Mouse (Mus musculus): ENCODE data around the gene Kif18b. TPM values are rescaled to one million over a fixed set of nuclear protein-coding genes. Genes with fewer than 3 reads are reported as not detected.

The Kif18b gene
- polyA plus RNA-seq, 1 experiment from 2014 or later, result 4.7 TPM

DNA sequence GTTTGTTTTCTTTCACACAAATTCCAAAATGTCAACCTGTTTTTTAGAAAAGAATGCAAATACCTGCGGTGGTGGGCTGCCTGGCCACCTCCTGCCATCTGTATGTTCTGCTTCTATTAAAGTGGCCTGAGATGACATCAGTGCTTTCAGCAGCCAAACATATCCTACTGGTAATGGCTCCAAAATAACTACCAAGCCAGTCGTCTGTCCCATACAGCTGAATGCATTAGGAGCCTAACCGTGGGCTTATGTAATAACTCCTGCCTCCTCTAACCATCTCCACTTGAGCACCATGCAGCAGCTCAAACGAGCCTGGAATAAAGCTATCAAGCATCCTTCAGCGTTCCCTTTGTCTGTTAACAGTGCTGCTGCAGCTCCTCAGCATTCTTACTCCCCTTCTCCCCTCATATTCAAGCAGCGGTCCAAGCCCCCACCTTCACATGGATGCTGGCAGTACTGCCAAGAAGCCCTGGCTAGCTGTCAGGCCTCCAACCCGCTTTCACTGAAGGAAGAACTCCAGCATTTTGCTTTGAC is 50.1 kb downstream of the Kif18b start:
- H3K9ac ChIP-seq (ENCODE audit: low read length), result no peak overlapping the region
- no peak overlapping the region for H3K4me3 ChIP-seq (ENCODE audit: control insufficient read depth in 1 of 2, insufficient read depth in 1 of 2, low read depth in 1 of 2, low read length in 2 of 2)
- ATAC-seq (ENCODE audit: insufficient number of reproducible peaks, insufficient read depth, low FRiP score, low read depth), result no peak
- no peaks in the 10 kb centered on the region for H3K27me3 ChIP-seq (ENCODE audit: control insufficient read depth, insufficient read depth, low read length)
- H3K36me3 ChIP-seq (ENCODE audit: control insufficient read depth, insufficient read depth, low read length), result peaks cover 61% of the 10 kb centered on the region
- 79% methylated on average over 7 of the region's 7 CpGs for WGBS
- peaks cover 0 to 7% of the 10 kb centered on the region in 2 experiments; a peak in 2 of 4 replicates for H3K4me1 ChIP-seq (ENCODE audit: control insufficient read depth in 2 of 2, insufficient read depth in 2 of 2, low read length in 2 of 2)
- no peaks in the 10 kb centered on the region for H3K9me3 ChIP-seq (ENCODE audit: control insufficient read depth, low read length)
- H3K4me2 ChIP-seq (ENCODE audit: low read length), result no peak overlapping the region
- H3K27ac ChIP-seq (replicated peaks in 1 of 2; ENCODE audit: control insufficient read depth in 1 of 2, insufficient read depth in 1 of 2, low read depth in 2 of 2, low read length in 2 of 2), result no peak overlapping the region

- no peak overlapping the region for H3K9ac ChIP-seq (ENCODE audit: low read length)
- H3K27me3 ChIP-seq (ENCODE audit: control insufficient read depth, insufficient read depth, low read length), result no peaks in the 10 kb centered on the region
- H3K27ac ChIP-seq (replicated peaks in 1 of 2; ENCODE audit: control insufficient read depth in 1 of 2, insufficient read depth in 1 of 2, low read depth in 2 of 2, low read length in 2 of 2), result no peak overlapping the region
- ATAC-seq (ENCODE audit: insufficient number of reproducible peaks, insufficient read depth, low FRiP score, low read depth), result no peak
- H3K36me3 ChIP-seq (ENCODE audit: control insufficient read depth, insufficient read depth, low read length), result peaks cover 94% of the 10 kb centered on the region
- H3K4me2 ChIP-seq (ENCODE audit: low read length), result no peak overlapping the region
- H3K4me3 ChIP-seq (ENCODE audit: control insufficient read depth in 1 of 2, insufficient read depth in 1 of 2, low read depth in 1 of 2, low read length in 2 of 2), result no peak overlapping the region
- WGBS, result 33% methylated on average over 4 of the region's 4 CpGs
- H3K9me3 ChIP-seq (ENCODE audit: control insufficient read depth, low read length), result no peaks in the 10 kb centered on the region
- H3K4me1 ChIP-seq (ENCODE audit: control insufficient read depth in 2 of 2, insufficient read depth in 2 of 2, low read length in 2 of 2), result peaks cover 4% of the 10 kb centered on the region in 2 experiments; a peak in 3 of 4 replicates
Measured at GRCm38 (mm10) chr11:102864272-102864671, 60.7 kb downstream of the Kif18b start.

- Histone ChIP-seq H3K4me1 (ENCODE audit: control insufficient read depth in 2 of 2, insufficient read depth in 2 of 2, low read length in 2 of 2) (no peaks in the 10 kb centered on the region), H3K27ac (replicated peaks in 1 of 2; ENCODE audit: control insufficient read depth in 1 of 2, insufficient read depth in 1 of 2, low read depth in 2 of 2, low read length in 2 of 2) (no peak overlapping the region), H3K36me3 (ENCODE audit: control insufficient read depth, insufficient read depth, low read length) (peaks cover 88% of the 10 kb centered on the region), H3K4me2 (ENCODE audit: low read length) (no peak overlapping the region), H3K9ac (ENCODE audit: low read length) (no peak overlapping the region), H3K9me3 (ENCODE audit: control insufficient read depth, low read length) (no peaks in the 10 kb centered on the region), H3K27me3 (ENCODE audit: control insufficient read depth, insufficient read depth, low read length) (no peaks in the 10 kb centered on the region), H3K4me3 (ENCODE audit: control insufficient read depth in 1 of 2, insufficient read depth in 1 of 2, low read depth in 1 of 2, low read length in 2 of 2) (no peak overlapping the region)
- 87% methylated on average over 8 of the region's 8 CpGs for WGBS
- ATAC-seq (ENCODE audit: insufficient number of reproducible peaks, insufficient read depth, low FRiP score, low read depth), result no peak
Measured at GRCm38 (mm10) chr11:102859933-102860332, 65.0 kb downstream of the Kif18b start.

- no peak overlapping the region for H3K4me2 ChIP-seq (ENCODE audit: low read length)
- no peak overlapping the region for H3K9ac ChIP-seq (ENCODE audit: low read length)
- H3K4me1 ChIP-seq (ENCODE audit: control insufficient read depth in 2 of 2, insufficient read depth in 2 of 2, low read length in 2 of 2), result no peaks in the 10 kb centered on the region
- no peak overlapping the region for H3K4me3 ChIP-seq (ENCODE audit: control insufficient read depth in 1 of 2, insufficient read depth in 1 of 2, low read depth in 1 of 2, low read length in 2 of 2)
- no peak overlapping the region for H3K27ac ChIP-seq (replicated peaks in 1 of 2; ENCODE audit: control insufficient read depth in 1 of 2, insufficient read depth in 1 of 2, low read depth in 2 of 2, low read length in 2 of 2)
- H3K27me3 ChIP-seq (ENCODE audit: control insufficient read depth, insufficient read depth, low read length), result no peaks in the 10 kb centered on the region
- WGBS, result 93% methylated on average over 11 of the region's 11 CpGs
- H3K9me3 ChIP-seq (ENCODE audit: control insufficient read depth, low read length), result no peaks in the 10 kb centered on the region
- H3K36me3 ChIP-seq (ENCODE audit: control insufficient read depth, insufficient read depth, low read length), result peaks cover 89% of the 10 kb centered on the region
- ATAC-seq (ENCODE audit: insufficient number of reproducible peaks, insufficient read depth, low FRiP score, low read depth), result no peak
Measured at GRCm38 (mm10) chr11:102858951-102859350, 66.0 kb downstream of the Kif18b start.

DNA sequence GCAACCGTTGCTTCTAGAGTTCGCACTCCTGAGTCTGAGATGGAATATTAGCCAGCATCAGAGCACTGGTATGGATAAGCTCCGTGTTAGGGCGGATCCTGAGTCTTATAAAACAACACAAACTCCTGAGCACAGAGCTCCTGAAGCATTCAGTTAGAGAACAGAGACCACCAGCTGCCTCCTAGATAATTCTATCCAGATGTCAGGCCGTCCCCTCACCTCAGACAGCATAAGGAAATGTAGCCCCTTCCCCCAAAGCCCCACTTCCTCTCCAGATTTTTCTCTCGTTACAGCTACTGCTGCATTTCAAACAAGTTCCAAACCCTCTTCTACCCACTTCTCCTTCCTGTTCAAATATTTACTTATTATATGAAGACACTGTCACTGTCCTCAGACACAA is 69.0 kb downstream of the Kif18b start:
- no peaks in the 10 kb centered on the region for H3K9me3 ChIP-seq (ENCODE audit: control insufficient read depth, low read length)
- no peak overlapping the region for H3K4me3 ChIP-seq (ENCODE audit: control insufficient read depth in 1 of 2, insufficient read depth in 1 of 2, low read depth in 1 of 2, low read length in 2 of 2)
- H3K36me3 ChIP-seq (ENCODE audit: control insufficient read depth, insufficient read depth, low read length), result peaks cover 90% of the 10 kb centered on the region
- no peak overlapping the region for H3K27ac ChIP-seq (replicated peaks in 1 of 2; ENCODE audit: control insufficient read depth in 1 of 2, insufficient read depth in 1 of 2, low read depth in 2 of 2, low read length in 2 of 2)
- H3K4me1 ChIP-seq (ENCODE audit: control insufficient read depth in 2 of 2, insufficient read depth in 2 of 2, low read length in 2 of 2), result no peaks in the 10 kb centered on the region
- no peak for ATAC-seq (ENCODE audit: insufficient number of reproducible peaks, insufficient read depth, low FRiP score, low read depth)
- no peak overlapping the region for H3K4me2 ChIP-seq (ENCODE audit: low read length)
- WGBS, result 88% methylated on average over 6 of the region's 6 CpGs
- H3K9ac ChIP-seq (ENCODE audit: low read length), result no peak overlapping the region
- no peaks in the 10 kb centered on the region for H3K27me3 ChIP-seq (ENCODE audit: control insufficient read depth, insufficient read depth, low read length)

Other genes with a start within 250 kb of the Kif18b start
- gene Ccdc43, start 227.3 kb downstream of the Kif18b start, polyA plus RNA-seq (2014; fragmentation: Nextera tagmentation; extraction: Ambion mirVana), result 31.9 and 36.1 TPM in 2 replicates
- 5.9 and 7.3 TPM in 2 replicates for gene Adam11, start 163.7 kb downstream of the Kif18b start, polyA plus RNA-seq (2014; fragmentation: Nextera tagmentation; extraction: Ambion mirVana)
- 53.8 and 54.9 TPM in 2 replicates for gene Gjc1, start 105.4 kb downstream of the Kif18b start, polyA plus RNA-seq (2014; fragmentation: Nextera tagmentation; extraction: Ambion mirVana)
- gene Higd1b, start 89.3 kb downstream of the Kif18b start, polyA plus RNA-seq (2014; fragmentation: Nextera tagmentation; extraction: Ambion mirVana), result 0.61 and 0.67 TPM in 2 replicates
- gene Eftud2, start 44.1 kb downstream of the Kif18b start, polyA plus RNA-seq (2014; fragmentation: Nextera tagmentation; extraction: Ambion mirVana), result 100 and 103 TPM in 2 replicates
- 0.70 and 0.71 TPM in 2 replicates for gene Ccdc103, start 43.9 kb downstream of the Kif18b start, polyA plus RNA-seq (2014; fragmentation: Nextera tagmentation; extraction: Ambion mirVana)
- not detected in 2 replicates for gene Fam187a, start 40.0 kb downstream of the Kif18b start, polyA plus RNA-seq (2014; fragmentation: Nextera tagmentation; extraction: Ambion mirVana)
- gene Gfap, start 24.2 kb downstream of the Kif18b start, polyA plus RNA-seq (2014; fragmentation: Nextera tagmentation; extraction: Ambion mirVana), result 0.15 TPM in 1 of 2 replicates, not detected in the other
- 0.71 and 1.5 TPM in 2 replicates for gene C1ql1, start 21.6 kb upstream of the Kif18b start, polyA plus RNA-seq (2014; fragmentation: Nextera tagmentation; extraction: Ambion mirVana)
- gene Nmt1, start 103.1 kb upstream of the Kif18b start, polyA plus RNA-seq (2014; fragmentation: Nextera tagmentation; extraction: Ambion mirVana), result 47.8 and 51.7 TPM in 2 replicates
- 93.8 and 99.4 TPM in 2 replicates for gene Dcakd, start 103.2 kb upstream of the Kif18b start, polyA plus RNA-seq (2014; fragmentation: Nextera tagmentation; extraction: Ambion mirVana)
- 6.9 and 7.4 TPM in 2 replicates for gene Plcd3, start 176.5 kb upstream of the Kif18b start, polyA plus RNA-seq (2014; fragmentation: Nextera tagmentation; extraction: Ambion mirVana)
- 13.3 TPM in 2 replicates for gene Acbd4, start 176.6 kb upstream of the Kif18b start, polyA plus RNA-seq (2014; fragmentation: Nextera tagmentation; extraction: Ambion mirVana)
- 3.4 and 3.7 TPM in 2 replicates for gene Hexim1, start 191.1 kb upstream of the Kif18b start, polyA plus RNA-seq (2014; fragmentation: Nextera tagmentation; extraction: Ambion mirVana)
- gene Hexim2, start 207.3 kb upstream of the Kif18b start, polyA plus RNA-seq (2014; fragmentation: Nextera tagmentation; extraction: Ambion mirVana), result 4.1 and 4.6 TPM in 2 replicates
- 2.3 and 2.9 TPM in 2 replicates for gene Fmnl1, start 246.0 kb upstream of the Kif18b start, polyA plus RNA-seq (2014; fragmentation: Nextera tagmentation; extraction: Ambion mirVana)

Data from heart, embryonic 14.5 days (tissue).